Mouse (Mus musculus) stomach, postnatal 0 days (tissue): ENCODE results near the gene Zfp704.

ENCODE experiments used
- CTCF ChIP-seq: IDR thresholded peaks from 2 replicates; pipeline ENCODE4 v1.5.1; 2016; ENCODE audit warnings: antibody characterized with exemption, low read depth, mild to moderate bottlenecking, moderate library complexity
- EP300 ChIP-seq: optimal IDR thresholded peaks from 2 replicates; pipeline ENCODE3; 2016; ENCODE audit warnings: antibody characterized with exemption

GRCm38 (mm10) chr3:9608441-9608905 lies 1.4 kb downstream of the Zfp704 start:
- TF ChIP-seq CTCF = no peak
- no peak for TF ChIP-seq EP300
